Mouse (Mus musculus): ENCODE results near the gene Hibadh.

- no peak for TF ChIP-seq POLR2A (IDR thresholded peaks at IDR 0.05; ENCODE audit: extremely low read depth, insufficient read depth, low read length)
- TF ChIP-seq CTCF (IDR thresholded peaks at IDR 0.05; ENCODE audit: low read depth, low read length), result no peak
Measured at GRCm38 (mm10) chr6:52606746-52607347, 33.3 kb downstream of the Hibadh start.

All from liver, adult 2 months (tissue).